ENCODE assay signal across 14 mouse cellular contexts in genomic region chr2:121574066-121574630, GRCm38 (mm10).
DNase-seq lines count a peak whose midpoint lies in the region; ATAC-seq and TF ChIP-seq lines count a peak whose summit lies in the region.
"Had no signal": no experiment of that assay in that cellular context is flagged by ENCODE, and none has a peak within 500 bp of the region (broad histone marks: within the 10 kb centered on the region; RNA-seq: fewer than 3 reads in every experiment).

No protein-coding gene starts in this region.

- no peak overlapping the region for H3K4me3 ChIP-seq in gastrocnemius, adult 2 months
- H3K4me3 ChIP-seq in liver, postnatal 0 days (ENCODE audit: low read depth, low read length): no peak overlapping the region
- peak overlapping the region; percentile 18 for H3K4me3 ChIP-seq in ES-Bruce4 (ENCODE audit: low read depth, low read length)
- no peak overlapping the region for H3K4me3 ChIP-seq in liver, embryonic 13.5 days (replicated peaks)
- no peak overlapping the region for H3K4me3 ChIP-seq in cerebellum, adult 2 months (replicated peaks; ENCODE audit: insufficient read depth, low read depth, low read length)
- H3K4me3 ChIP-seq in hindbrain, embryonic 14.5 days (replicated peaks; ENCODE audit: low read length): no peak overlapping the region
- H3K4me3 ChIP-seq: megakaryocyte, embryonic 14.5 days had no signal

- TF ChIP-seq POLR2A in ES-Bruce4 (IDR thresholded peaks at IDR 0.05; ENCODE audit: insufficient read depth, low read length): peak; percentile 35
- TF ChIP-seq POLR2A in cerebellum, adult 2 months (IDR thresholded peaks at IDR 0.05; ENCODE audit: borderline replicate concordance, insufficient read depth, low read length): no peak

- H3K27ac ChIP-seq in gastrocnemius, adult 2 months: peak overlapping the region; percentile 20
- no peak overlapping the region for H3K27ac ChIP-seq in liver, postnatal 0 days (ENCODE audit: low read depth)
- peak overlapping the region; percentile 4; the same call in 1 of the 2 replicates for H3K27ac ChIP-seq in ES-Bruce4 (ENCODE audit: insufficient read depth, low read length)
- H3K27ac ChIP-seq in liver, embryonic 13.5 days: no peak overlapping the region
- no peak overlapping the region for H3K27ac ChIP-seq in cerebellum, adult 2 months (ENCODE audit: insufficient read depth, low read length)
- no peak overlapping the region for H3K27ac ChIP-seq in hindbrain, embryonic 14.5 days

- no peak for ATAC-seq in liver, postnatal 0 days
- ATAC-seq in liver, embryonic 13.5 days (ENCODE audit: low read depth): peak; percentile 43; the same call in 1 of the 2 replicates
- ATAC-seq in hindbrain, embryonic 14.5 days (ENCODE audit: low FRiP score): no peak
- ATAC-seq: midbrain, embryonic 16.5 days; Patski had no signal

- no peaks in the 10 kb centered on the region for H3K4me1 ChIP-seq in liver, postnatal 0 days (ENCODE audit: insufficient read depth)
- H3K4me1 ChIP-seq in ES-Bruce4 (ENCODE audit: control insufficient read depth, insufficient read depth, low read length): peaks cover 3% of the 10 kb centered on the region
- H3K4me1 ChIP-seq in liver, embryonic 13.5 days (replicated peaks): peaks cover 14% of the 10 kb centered on the region
- no peaks in the 10 kb centered on the region for H3K4me1 ChIP-seq in cerebellum, adult 2 months (ENCODE audit: control insufficient read depth, insufficient read depth, low read length)
- no peaks in the 10 kb centered on the region for H3K4me1 ChIP-seq in hindbrain, embryonic 14.5 days (replicated peaks; ENCODE audit: control insufficient read depth, insufficient read depth, low read length)

- no peak overlapping the region for H3K9ac ChIP-seq in liver, postnatal 0 days (replicated peaks)
- H3K9ac ChIP-seq in ES-Bruce4 (ENCODE audit: low read depth, poor library complexity, severe bottlenecking): peak overlapping the region; percentile 67
- no peak overlapping the region for H3K9ac ChIP-seq in liver, embryonic 13.5 days
- H3K9ac ChIP-seq in hindbrain, embryonic 14.5 days: no peak overlapping the region

- intact Hi-C loops in gastrocnemius, adult 2 months (cut with DNase I): no loop called here
- intact Hi-C loops in gastrocnemius, postnatal 14 days (cut with DNase I; ENCODE audit: low total_unique reads): loop anchor here (5.0 kb wide), 1 partner anchor 123 kb away; no protein-coding TSS in a partner anchor

- no peaks in the 10 kb centered on the region for H3K9me3 ChIP-seq in liver, postnatal 0 days (ENCODE audit: low read length)
- H3K9me3 ChIP-seq in ES-Bruce4 (replicated peaks; ENCODE audit: control insufficient read depth, insufficient read depth, low read length, poor library complexity, severe bottlenecking): no peaks in the 10 kb centered on the region
- H3K9me3 ChIP-seq in liver, embryonic 13.5 days (replicated peaks): no peaks in the 10 kb centered on the region
- H3K9me3 ChIP-seq in hindbrain, embryonic 14.5 days (ENCODE audit: control insufficient read depth, low read length): no peaks in the 10 kb centered on the region
- H3K9me3 ChIP-seq: megakaryocyte, embryonic 14.5 days had no signal

- TF ChIP-seq CTCF in gastrocnemius, adult 2 months (IDR thresholded peaks at IDR 0.05): no peak
- TF ChIP-seq CTCF in liver, postnatal 0 days (IDR thresholded peaks at IDR 0.05; ENCODE audit: low read depth): no peak
- no peak for TF ChIP-seq CTCF in ES-Bruce4 (IDR thresholded peaks at IDR 0.05; ENCODE audit: low read depth, low read length)
- TF ChIP-seq CTCF in cerebellum, adult 2 months (IDR thresholded peaks at IDR 0.05; ENCODE audit: borderline replicate concordance, insufficient read depth, low read depth, low read length): no peak

- no peaks in the 10 kb centered on the region for H3K27me3 ChIP-seq in liver, postnatal 0 days (ENCODE audit: insufficient read depth, low read length)
- no peaks in the 10 kb centered on the region for H3K27me3 ChIP-seq in ES-Bruce4 (ENCODE audit: control insufficient read depth, insufficient read depth, low read length, poor library complexity, severe bottlenecking)
- no peaks in the 10 kb centered on the region; the same call in none of the 2 replicates for H3K27me3 ChIP-seq in liver, embryonic 13.5 days
- no peaks in the 10 kb centered on the region for H3K27me3 ChIP-seq in cerebellum, adult 2 months (ENCODE audit: control insufficient read depth, insufficient read depth, low read length)
- no peaks in the 10 kb centered on the region for H3K27me3 ChIP-seq in hindbrain, embryonic 14.5 days (ENCODE audit: control insufficient read depth, insufficient read depth, low read length)
- H3K27me3 ChIP-seq: Patski had no signal

- H3K36me3 ChIP-seq in liver, postnatal 0 days (replicated peaks; ENCODE audit: insufficient read depth, low read length): no peaks in the 10 kb centered on the region
- H3K36me3 ChIP-seq in ES-Bruce4 (ENCODE audit: control insufficient read depth, insufficient read depth, low read length, poor library complexity, severe bottlenecking): no peaks in the 10 kb centered on the region
- H3K36me3 ChIP-seq in liver, embryonic 13.5 days: no peaks in the 10 kb centered on the region
- peaks cover 17% of the 10 kb centered on the region for H3K36me3 ChIP-seq in hindbrain, embryonic 14.5 days (replicated peaks; ENCODE audit: control insufficient read depth, insufficient read depth)

- no peak for TF ChIP-seq EP300 in liver, postnatal 0 days (IDR thresholded peaks at IDR 0.05; ENCODE audit: low read depth)
- no peak for TF ChIP-seq EP300 in ES-Bruce4 (IDR thresholded peaks at IDR 0.05; ENCODE audit: insufficient read depth, low read depth, low read length)

- H3K4me2 ChIP-seq in liver, postnatal 0 days (ENCODE audit: low read depth, low read length): no peak overlapping the region
- H3K4me2 ChIP-seq in liver, embryonic 13.5 days: no peak overlapping the region
- H3K4me2 ChIP-seq in hindbrain, embryonic 14.5 days (replicated peaks): no peak overlapping the region

- 54% methylated on average over 9 of the region's 9 CpGs for WGBS in liver, postnatal 0 days (ENCODE audit: insufficient replicate concordance)
- 49% methylated on average over 9 of the region's 9 CpGs for WGBS in liver, embryonic 13.5 days (ENCODE audit: insufficient replicate concordance)
- 49% methylated on average over 9 of the region's 9 CpGs for WGBS in cerebellum, adult 2 months
- WGBS in hindbrain, embryonic 14.5 days: 82% methylated on average over 9 of the region's 9 CpGs

- DNase-seq in gastrocnemius, adult 2 months: no peak
- DNase-seq in gastrocnemius, postnatal 14 days: no peak
- DNase-seq in liver: peak; percentile 17
- no peak for DNase-seq in liver, postnatal 0 days
- no peak for DNase-seq in liver, embryonic 13.5 days
- no peak for DNase-seq in cerebellum, adult 2 months
- DNase-seq in hindbrain, embryonic 14.5 days (ENCODE audit: low spot score): no peak
- DNase-seq: cerebellum, postnatal 14 days; gastrocnemius, postnatal 10 days; kidney, adult 18-20 months had no signal

Comparison
In these comparisons a context has a peak if more than half of its experiments do, and no peak if none do; other contexts are left out.
1. H3K27ac ChIP-seq: peak in gastrocnemius, adult 2 months (single experiment) and ES-Bruce4 (single experiment); none in liver, postnatal 0 days (single experiment), liver, embryonic 13.5 days (single experiment), cerebellum, adult 2 months (single experiment) and hindbrain, embryonic 14.5 days (single experiment).